Comparison of ENCODE assay signal across 8 mouse cellular contexts in the genomic region with DNA sequence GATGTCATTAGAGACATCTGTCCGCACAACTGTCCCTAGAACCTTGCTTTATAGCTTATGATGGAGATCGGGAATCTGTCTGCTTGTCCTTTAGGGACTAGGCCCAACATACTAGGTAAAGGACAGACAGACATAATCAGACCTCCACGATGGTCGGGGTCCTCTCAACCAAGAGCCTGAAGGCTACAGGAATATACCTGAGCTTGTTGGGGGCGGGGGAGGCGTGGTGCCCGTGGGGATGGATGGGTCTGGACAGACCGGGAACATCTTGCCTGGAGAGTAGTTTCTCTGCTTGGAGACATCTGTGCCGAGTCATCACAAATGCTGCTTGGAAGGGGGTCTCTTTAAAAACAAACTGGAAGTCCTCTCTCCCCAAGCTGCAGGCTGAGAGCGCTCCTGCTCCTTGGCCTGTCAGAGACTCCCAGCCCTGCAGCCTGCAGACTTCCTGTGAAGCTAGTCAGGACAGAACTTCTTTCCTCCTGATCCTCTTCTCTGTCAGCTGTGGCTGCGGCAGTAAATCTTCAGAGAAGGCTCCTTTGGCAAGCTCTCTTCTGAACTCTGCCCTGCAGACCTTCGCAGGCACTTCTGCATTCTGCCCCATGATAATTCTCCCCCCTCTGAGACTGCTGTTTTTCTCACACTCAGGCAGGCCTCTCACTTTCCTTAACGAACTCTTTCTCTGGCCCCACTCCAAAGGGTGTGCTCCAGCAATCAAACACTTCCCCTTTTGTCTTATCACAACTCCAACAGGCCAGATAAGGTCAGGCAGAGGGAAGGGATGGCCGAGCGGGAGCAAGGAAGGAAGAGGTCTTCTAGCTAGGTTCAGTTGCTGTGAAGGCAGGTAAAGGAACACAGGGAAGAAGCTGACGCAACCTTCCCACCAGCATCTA.
DNase-seq lines count a peak whose midpoint lies in the region; ATAC-seq and TF ChIP-seq lines count a peak whose summit lies in the region.

No protein-coding gene starts in this region.

- H3K4me2 ChIP-seq in kidney, postnatal 0 days (ENCODE audit: low read length): peak overlapping the region; percentile 17; the same call in 1 of the 2 replicates

- no peaks in the 10 kb centered on the region for H3K9me3 ChIP-seq in kidney, postnatal 0 days (replicated peaks; ENCODE audit: low read length)

- ATAC-seq in kidney, postnatal 0 days (replicated peaks; ENCODE audit: low FRiP score, low read depth): peak; percentile 77
- ATAC-seq in cerebellum, adult (ENCODE audit: insufficient number of reproducible peaks, low FRiP score, low TSS enrichment): no peak

- H3K4me1 ChIP-seq in cerebellum, adult 2 months (ENCODE audit: control insufficient read depth, insufficient read depth, low read length): no peaks in the 10 kb centered on the region
- peaks cover 12% of the 10 kb centered on the region; the same call in 1 of the 2 replicates for H3K4me1 ChIP-seq in kidney, postnatal 0 days (replicated peaks; ENCODE audit: insufficient read depth, low read length)

- H3K36me3 ChIP-seq in kidney, postnatal 0 days (ENCODE audit: insufficient read depth, low read length): no peaks in the 10 kb centered on the region

- H3K27me3 ChIP-seq in cerebellum, adult 2 months (ENCODE audit: control insufficient read depth, insufficient read depth, low read length): no peaks in the 10 kb centered on the region
- no peaks in the 10 kb centered on the region for H3K27me3 ChIP-seq in kidney, postnatal 0 days (ENCODE audit: insufficient read depth, low read length)

- peak; percentile 1 for DNase-seq in cerebellum, postnatal 10 days
- no peak for DNase-seq in cerebellum, adult 2 months
- DNase-seq in adrenal gland, postnatal 10 days: peak; percentile 52
- peak; percentile 80 for DNase-seq in heart, adult 8-10 months (ENCODE audit: low spot score)
- DNase-seq in kidney, postnatal 0 days (ENCODE audit: low spot score): peak; percentile 72
- peak; percentile 72 for DNase-seq in lung, postnatal 36 days
- no peak for DNase-seq in cerebellum, adult 8-10 months

- H3K9ac ChIP-seq in kidney, postnatal 0 days (ENCODE audit: low read depth, low read length): no peak overlapping the region

- no peak overlapping the region for H3K4me3 ChIP-seq in cerebellum, adult 2 months (replicated peaks; ENCODE audit: insufficient read depth, low read depth, low read length)
- H3K4me3 ChIP-seq in kidney, postnatal 0 days (replicated peaks; ENCODE audit: low read depth, low read length): no peak overlapping the region

- no peak overlapping the region for H3K27ac ChIP-seq in cerebellum, adult 2 months (ENCODE audit: insufficient read depth, low read length)
- H3K27ac ChIP-seq in kidney, postnatal 0 days: peak overlapping the region; percentile 80

- TF ChIP-seq CTCF in cerebellum, adult 2 months (IDR thresholded peaks at IDR 0.05; ENCODE audit: borderline replicate concordance, insufficient read depth, low read depth, low read length): no peak
- no peak for TF ChIP-seq CTCF in kidney, postnatal 0 days (IDR thresholded peaks at IDR 0.05; ENCODE audit: low read depth)

- no peak for TF ChIP-seq POLR2A in cerebellum, adult 2 months (IDR thresholded peaks at IDR 0.05; ENCODE audit: borderline replicate concordance, insufficient read depth, low read length)

- 57% methylated on average over 16 of the region's 16 CpGs for WGBS in cerebellum, adult 2 months
- 30% methylated on average over 16 of the region's 16 CpGs for WGBS in kidney, postnatal 0 days

Comparison
In these comparisons a context has a peak if more than half of its experiments do, and no peak if none do; other contexts are left out.
1. DNase-seq: peak in cerebellum, postnatal 10 days (2 of 2), adrenal gland, postnatal 10 days (single experiment), heart, adult 8-10 months (single experiment), kidney, postnatal 0 days (single experiment) and lung, postnatal 36 days (single experiment); none in cerebellum, adult 2 months (0 of 2) and cerebellum, adult 8-10 months (single experiment).